Mouse (Mus musculus) ES-Bruce4 (cell line): ENCODE results near the gene Bet1l. TPM values are rescaled to one million over a fixed set of nuclear protein-coding genes. Genes with fewer than 3 reads are reported as not detected.
"Not testable (repeated sequence)": the region's sequence is repeated elsewhere in the genome, so short reads cannot be mapped to it uniquely, and the experiment has no call there.

Experiments used
- H3K27ac ChIP-seq: 2 replicates; pipeline ENCODE4 v1.5.1; 2012; ENCODE audit warnings: low read length, inconsistent platforms; ENCODE audit not compliant: insufficient read depth
- H3K27me3 ChIP-seq: 2 replicates; pipeline ENCODE4 v1.6.1; 2012; ENCODE audit warnings: mild to moderate bottlenecking, low read length, inconsistent platforms; ENCODE audit not compliant: control insufficient read depth, poor library complexity, insufficient read depth, severe bottlenecking
- H3K36me3 ChIP-seq: 2 replicates; pipeline ENCODE4 v1.6.1; 2012; ENCODE audit warnings: inconsistent platforms, mild to moderate bottlenecking, low read length, moderate library complexity; ENCODE audit not compliant: control insufficient read depth, poor library complexity, insufficient read depth, severe bottlenecking
- H3K4me1 ChIP-seq: one replicate; pipeline ENCODE4 v1.8.1; 2011; ENCODE audit warnings: low read length; ENCODE audit not compliant: control insufficient read depth, insufficient read depth
- H3K4me3 ChIP-seq: 2 replicates; pipeline ENCODE4 v1.5.1; 2011; ENCODE audit warnings: low read depth, mild to moderate bottlenecking, low read length
- H3K9ac ChIP-seq: 2 replicates; pipeline ENCODE4 v1.6.1; 2012; ENCODE audit warnings: low read depth, mild to moderate bottlenecking, inconsistent platforms; ENCODE audit not compliant: poor library complexity, severe bottlenecking
- H3K9me3 ChIP-seq: replicated peaks from 2 replicates; pipeline ENCODE4 v1.6.1; 2012; ENCODE audit warnings: mild to moderate bottlenecking, low read length, inconsistent platforms; ENCODE audit not compliant: control insufficient read depth, poor library complexity, insufficient read depth, severe bottlenecking
- CTCF ChIP-seq: IDR thresholded peaks from one replicate; pipeline ENCODE4 v1.8.1; 2011; ENCODE audit warnings: low read depth, low read length
- EP300 ChIP-seq: IDR thresholded peaks from 2 replicates; pipeline ENCODE4 v1.6.1; 2011; ENCODE audit warnings: low read depth, low read length; ENCODE audit not compliant: insufficient read depth
- POLR2A ChIP-seq: IDR thresholded peaks from one replicate; pipeline ENCODE4 v1.8.1; 2011; ENCODE audit warnings: low read length; ENCODE audit not compliant: insufficient read depth
- polyA plus RNA-seq: library from polyadenylated mRNA; stranded (reverse); fragments of >200 nt; gene quantifications from 2 replicates; pipeline ENCODE4 v1.2.4, GENCODE M21; 2011; ENCODE audit warnings: low read depth; ENCODE audit not compliant: missing spikeins, insufficient read depth, insufficient read length

Bet1l gene
- polyA plus RNA-seq, 1 experiment: 14.0 TPM

- peaks cover 9% of the 10 kb centered on the region for H3K36me3 ChIP-seq
- H3K9ac ChIP-seq: no peak overlapping the region
- H3K4me3 ChIP-seq: no peak overlapping the region
- H3K27ac ChIP-seq: no peak overlapping the region
- no peak for TF ChIP-seq POLR2A
- no peak for TF ChIP-seq CTCF
- TF ChIP-seq EP300: no peak
- H3K4me1 ChIP-seq: no peaks in the 10 kb centered on the region
- H3K9me3 ChIP-seq: no peaks in the 10 kb centered on the region
- H3K27me3 ChIP-seq: no peaks in the 10 kb centered on the region
Observed at GRCm38 (mm10) chr7:140899121-140899520, 41.7 kb upstream of the Bet1l start.

- Histone ChIP-seq H3K27me3 (no peaks in the 10 kb centered on the region), H3K36me3 (peaks cover 13% of the 10 kb centered on the region), H3K4me1 (no peaks in the 10 kb centered on the region), H3K4me3 (no peak overlapping the region), H3K9ac (no peak overlapping the region), H3K9me3 (no peaks in the 10 kb centered on the region), H3K27ac (no peak overlapping the region)
- TF ChIP-seq CTCF: no peak
- TF ChIP-seq POLR2A: no peak
- no peak for TF ChIP-seq EP300
Observed at GRCm38 (mm10) chr7:140897863-140898262, 40.5 kb upstream of the Bet1l start.

GRCm38 (mm10) chr7:140894611-140895010 lies 37.2 kb upstream of the Bet1l start:
- Histone ChIP-seq H3K9me3 (no peaks in the 10 kb centered on the region), H3K4me3 (no peak overlapping the region), H3K27me3 (no peaks in the 10 kb centered on the region), H3K4me1 (no peaks in the 10 kb centered on the region), H3K27ac (no peak overlapping the region), H3K36me3 (peaks cover 30% of the 10 kb centered on the region), H3K9ac (no peak overlapping the region)
- TF ChIP-seq POLR2A (no peak), CTCF (no peak), EP300 (no peak)

- TF ChIP-seq EP300: no peak
- no peak for TF ChIP-seq CTCF
- no peak for TF ChIP-seq POLR2A
Observed at GRCm38 (mm10) chr7:140894031-140894430, 36.7 kb upstream of the Bet1l start.

GRCm38 (mm10) chr7:140890636-140891035 lies 33.3 kb upstream of the Bet1l start:
- not testable (repeated sequence) for H3K9ac ChIP-seq, H3K4me1 ChIP-seq, H3K27me3 ChIP-seq, H3K4me3 ChIP-seq, H3K9me3 ChIP-seq, H3K27ac ChIP-seq
- peaks cover 55% of the 10 kb centered on the region for H3K36me3 ChIP-seq

More at GRCm38 (mm10) chr7:140894031-140894430, 36.7 kb upstream of the Bet1l start:
- Histone ChIP-seq H3K4me1 (no peaks in the 10 kb centered on the region), H3K9me3 (no peaks in the 10 kb centered on the region), H3K4me3 (no peak overlapping the region), H3K27me3 (no peaks in the 10 kb centered on the region), H3K9ac (no peak overlapping the region), H3K27ac (no peak overlapping the region), H3K36me3 (peaks cover 36% of the 10 kb centered on the region)

- Histone ChIP-seq H3K27me3 (no peaks in the 10 kb centered on the region), H3K27ac (no peak overlapping the region), H3K36me3 (peaks cover 12% of the 10 kb centered on the region), H3K9me3 (no peaks in the 10 kb centered on the region), H3K4me1 (no peaks in the 10 kb centered on the region), H3K4me3 (peak overlapping the region; percentile 96), H3K9ac (peak overlapping the region; percentile 59)
- TF ChIP-seq EP300: 0 out of 2 replicates have a peak, but pooled peaks have one; percentile 2
- no peak for TF ChIP-seq CTCF
- no peak for TF ChIP-seq POLR2A
Observed at GRCm38 (mm10) chr7:140882469-140882803, 25.1 kb upstream of the Bet1l start.
